Mouse (Mus musculus) heart, adult 9 months (tissue): ENCODE data around the gene Nuak1.

ENCODE experiments used
- DNase-seq, 2 experiments: peaks; one replicate each; pipeline ENCODE4 v3.0.0; 2022; ENCODE audit warnings: low spot score in 2 of 2

Nuak1 gene

GRCm38 (mm10) chr10:84382900-84383883 lies 57.2 kb downstream of the Nuak1 start:
- no peak for DNase-seq

DNA sequence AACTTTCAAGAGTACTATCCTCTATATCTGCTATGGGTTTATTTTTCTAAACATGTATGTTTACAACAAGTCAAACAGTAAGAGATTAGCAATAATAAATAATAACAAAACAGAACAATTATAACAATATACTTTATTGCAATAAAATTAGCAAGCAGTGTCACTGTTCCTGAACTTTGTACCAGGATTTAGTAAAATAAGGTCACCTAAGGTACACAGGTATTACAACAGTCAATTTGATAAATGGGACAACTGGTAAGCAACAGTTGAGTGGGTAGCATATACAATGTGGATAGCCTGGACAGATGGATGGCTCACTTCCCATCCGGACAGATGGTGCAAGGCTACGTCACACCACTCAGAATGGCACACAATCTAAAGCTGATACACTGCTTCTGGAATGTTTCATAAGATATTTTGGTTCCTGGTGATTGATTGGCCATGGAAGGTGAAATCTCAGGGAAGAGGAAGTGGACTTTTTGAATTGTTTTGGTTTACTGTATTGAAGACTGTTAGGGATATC lies 59.1 kb downstream of the Nuak1 start:
- DNase-seq, result no peak

GRCm38 (mm10) chr10:84379366-84379765 lies 61.0 kb downstream of the Nuak1 start:
- DNase-seq, result no peak

- DNase-seq, result no peak
Measured at GRCm38 (mm10) chr10:84377956-84378355, 62.4 kb downstream of the Nuak1 start.

DNA sequence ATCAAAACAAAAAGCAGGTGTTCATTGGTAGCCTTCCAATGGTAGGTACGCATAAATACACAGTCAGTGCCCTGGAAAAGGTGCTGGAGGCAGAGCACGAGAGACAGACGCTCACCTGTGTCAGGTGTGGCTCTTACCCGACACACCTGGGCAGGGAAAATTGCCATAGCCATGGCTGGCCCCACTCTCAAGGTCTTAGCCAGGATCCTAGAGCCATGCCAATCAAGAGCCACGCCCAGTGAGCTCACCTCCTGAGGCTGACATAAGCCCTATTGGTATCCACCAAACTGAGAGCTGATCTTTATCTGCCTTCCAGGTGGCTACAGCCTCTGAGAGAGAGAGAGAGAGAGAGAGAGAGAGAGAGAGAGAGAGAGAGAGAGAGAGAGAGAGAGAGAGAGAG lies 64.1 kb downstream of the Nuak1 start:
- no peak for DNase-seq

GRCm38 (mm10) chr10:84374996-84375395 lies 65.4 kb downstream of the Nuak1 start:
- DNase-seq, result no peak

DNA sequence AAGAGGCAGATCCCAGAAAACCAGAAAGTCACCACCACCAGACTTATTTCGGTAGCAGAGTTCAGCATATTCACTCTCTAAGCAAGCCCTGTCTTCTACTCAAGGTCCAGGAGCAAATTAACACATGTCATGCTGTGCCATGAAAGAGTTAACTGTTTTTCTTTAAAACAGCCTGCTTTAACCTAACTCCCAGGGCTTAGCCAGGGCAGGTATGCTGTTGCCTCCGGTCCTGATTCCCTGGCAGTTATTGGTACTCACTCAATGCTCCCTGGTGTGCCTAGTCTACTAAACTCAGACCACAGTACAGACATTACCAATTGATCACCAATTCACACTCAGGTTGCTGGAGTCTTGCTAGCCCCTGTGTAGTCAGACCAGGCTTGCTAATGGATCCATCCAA lies 66.9 kb downstream of the Nuak1 start:
- no peak for DNase-seq

DNA sequence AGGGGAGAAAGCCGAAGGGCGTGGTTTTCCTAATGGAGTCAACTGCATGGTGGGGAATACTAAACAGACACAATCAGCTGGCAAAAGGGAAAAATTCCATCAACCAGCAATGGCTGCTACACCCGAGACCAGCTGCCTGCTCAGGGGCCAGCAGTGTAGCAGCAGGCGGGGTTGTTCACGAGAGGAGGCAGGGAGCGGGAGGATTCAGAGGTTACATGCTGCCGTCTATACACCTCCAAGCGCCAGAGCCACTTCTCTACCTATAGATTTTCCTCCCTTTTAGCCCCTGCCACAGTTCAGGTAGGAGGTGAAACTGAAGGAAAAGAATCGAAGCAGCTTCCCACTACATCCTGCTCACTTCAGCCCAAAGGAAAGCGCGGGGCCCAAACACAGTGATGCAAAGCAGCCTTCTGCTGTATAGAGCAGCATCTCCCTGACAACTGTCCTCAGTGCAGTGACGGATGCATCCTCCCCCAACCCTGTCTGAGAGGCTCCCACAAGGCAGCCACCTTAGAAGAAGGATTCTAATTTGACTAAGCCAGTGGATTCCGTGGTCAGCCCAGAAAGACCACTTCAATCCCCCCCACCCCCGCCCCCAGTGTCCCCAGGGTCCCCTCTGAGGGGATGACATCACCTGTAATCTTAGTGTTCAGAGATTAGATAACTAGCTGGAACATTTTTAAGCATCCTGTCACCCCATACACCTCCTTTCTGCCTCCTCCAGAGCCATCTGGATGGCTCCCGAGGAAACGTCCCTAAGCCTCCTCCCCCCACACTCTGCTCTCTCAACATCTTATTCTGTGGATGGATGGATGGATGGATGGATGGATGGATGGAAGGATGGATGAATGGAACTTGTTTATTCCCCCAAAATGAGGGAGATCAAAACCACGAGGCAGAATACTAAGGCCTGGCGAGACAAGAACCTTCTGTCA lies 68.0 kb downstream of the Nuak1 start:
- DNase-seq, result no peak

DNA sequence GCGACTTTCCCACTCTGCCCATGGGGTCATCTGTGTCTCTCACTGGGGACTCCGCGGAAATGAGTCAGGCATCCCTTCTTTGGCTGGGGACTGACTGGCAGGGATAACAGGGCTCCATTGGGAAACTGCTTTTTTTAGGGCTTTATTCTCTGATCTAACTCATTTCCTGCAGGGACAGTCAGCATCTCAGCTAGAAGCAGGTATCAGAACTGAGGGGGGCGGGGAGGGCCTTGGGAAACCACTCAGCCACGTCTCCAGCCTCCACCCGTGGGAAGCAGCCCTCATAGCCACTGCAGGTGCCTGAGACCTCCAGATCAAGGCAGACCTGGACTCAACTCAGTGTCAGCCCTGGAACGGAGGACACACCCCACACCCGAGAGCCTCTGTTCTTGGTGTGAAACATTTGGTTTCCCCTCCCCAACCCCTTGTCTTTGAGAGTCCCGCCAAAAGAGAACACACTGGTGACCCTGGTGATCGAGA lies 68.7 kb downstream of the Nuak1 start:
- DNase-seq, result no peak

- no peak for DNase-seq
Measured at GRCm38 (mm10) chr10:84371230-84371629, 69.2 kb downstream of the Nuak1 start.

- DNase-seq, result no peak
Measured at GRCm38 (mm10) chr10:84369646-84370314, 70.6 kb downstream of the Nuak1 start.

- no peak for DNase-seq
Measured at GRCm38 (mm10) chr10:84368185-84368584, 72.2 kb downstream of the Nuak1 start.

DNA sequence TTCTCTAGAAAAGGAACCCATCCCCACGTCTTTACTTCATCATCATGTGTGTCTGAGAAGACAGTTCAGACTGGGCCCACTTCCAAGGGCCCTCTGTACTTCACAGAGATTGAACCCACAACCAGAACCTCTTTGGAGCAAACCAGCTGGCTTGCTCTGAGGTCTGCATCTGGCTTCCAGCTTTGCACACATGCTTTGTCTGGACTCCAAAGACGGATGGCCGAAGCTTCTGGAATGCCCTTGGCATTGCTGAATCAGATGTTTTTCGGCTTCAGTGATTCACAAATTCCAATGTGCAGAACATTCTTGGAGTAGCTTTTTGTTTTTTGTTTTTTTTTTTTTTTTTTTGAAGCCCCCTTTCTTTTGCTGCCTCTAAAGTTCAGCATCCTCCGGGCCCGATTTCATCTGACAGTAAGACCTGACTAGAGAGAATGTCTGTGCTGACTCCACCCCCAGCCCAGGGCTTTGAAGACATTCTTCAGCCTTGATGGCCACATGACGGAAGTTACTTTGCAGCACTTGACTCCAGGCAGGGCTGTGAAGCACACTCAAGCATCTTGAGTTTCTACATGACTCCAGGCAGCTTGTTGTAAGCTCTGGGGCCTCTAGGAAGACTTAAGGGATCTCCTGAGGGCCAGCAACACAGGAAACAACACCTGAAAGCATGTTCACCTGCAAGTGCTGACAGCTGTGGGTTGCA lies 75.1 kb downstream of the Nuak1 start:
- DNase-seq, result no peak

- no peak for DNase-seq
Measured at GRCm38 (mm10) chr10:84363833-84364232, 76.6 kb downstream of the Nuak1 start.

DNA sequence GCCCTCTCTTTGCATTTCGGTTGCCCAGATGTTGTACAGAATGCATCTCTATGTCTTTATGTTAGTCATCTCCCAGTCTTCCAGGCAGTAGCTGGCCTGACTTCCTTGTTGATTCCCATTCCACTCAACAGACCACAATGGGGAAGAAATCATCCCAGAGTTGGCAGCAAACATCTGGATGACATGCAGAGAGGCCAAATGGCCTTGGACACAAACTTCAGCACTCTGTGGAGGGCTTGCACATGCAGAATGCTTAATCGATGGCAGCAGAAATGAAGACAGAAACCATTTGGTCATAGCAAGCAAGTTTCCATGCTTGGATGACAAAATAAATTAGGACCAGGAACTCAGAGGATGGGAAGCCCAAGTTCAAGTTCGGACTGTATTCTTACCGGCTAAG lies 79.4 kb downstream of the Nuak1 start:
- peak; percentile 41 to 43 for DNase-seq

- DNase-seq, result no peak
Measured at GRCm38 (mm10) chr10:84360391-84360790, 80.0 kb downstream of the Nuak1 start.

GRCm38 (mm10) chr10:84358738-84359120 lies 81.7 kb downstream of the Nuak1 start:
- no peak for DNase-seq

- DNase-seq, result no peak
Measured at GRCm38 (mm10) chr10:84357997-84358737, 82.2 kb downstream of the Nuak1 start.

DNA sequence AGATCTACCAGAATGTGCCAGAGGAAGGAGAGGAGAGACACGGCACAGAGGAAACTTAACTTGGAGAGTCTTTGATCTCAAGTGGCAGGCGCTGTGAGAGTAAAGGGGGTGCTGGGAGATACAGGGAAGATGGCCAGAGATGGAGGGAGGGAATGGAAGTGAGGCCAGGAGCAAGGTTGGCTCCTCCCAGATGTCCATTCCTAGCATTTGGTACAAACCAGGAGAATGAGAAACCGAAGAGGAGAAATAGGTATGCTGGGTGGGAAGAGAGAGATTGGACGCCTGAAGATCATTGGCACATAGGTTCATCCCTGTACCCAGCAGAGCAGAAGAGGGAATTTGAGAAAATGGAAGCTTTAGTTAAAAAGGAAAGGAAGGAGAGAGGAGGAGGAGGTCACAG lies 82.8 kb downstream of the Nuak1 start:
- DNase-seq, result no peak

- no peak for DNase-seq
Measured at GRCm38 (mm10) chr10:84354323-84354722, 86.1 kb downstream of the Nuak1 start.
